Mouse (Mus musculus): ENCODE measurements around the gene Ulbp1.

DNA sequence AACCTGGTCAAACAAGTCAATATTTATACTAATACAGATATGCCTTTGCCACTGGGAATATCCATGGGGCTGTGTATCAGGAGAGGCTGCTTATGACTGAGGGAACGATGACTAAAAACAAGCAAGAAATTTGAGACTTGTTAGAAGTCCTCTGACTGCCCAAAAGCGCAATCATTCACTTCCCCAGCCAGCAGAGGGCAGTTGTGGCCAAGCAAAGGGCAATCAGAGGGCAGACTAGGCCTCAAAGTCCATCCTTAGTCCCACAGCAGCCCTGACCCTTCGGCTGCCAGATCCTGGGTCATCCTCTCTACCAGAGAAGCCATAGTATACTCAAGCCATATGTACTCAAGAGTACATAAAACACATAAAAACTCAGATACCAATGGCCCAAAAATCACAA lies 11.4 kb downstream of the Ulbp1 start:
- TF ChIP-seq MXI1 (IDR thresholded peaks at IDR 0.05; ENCODE audit: low read depth, low read length), result no peak
- no peak for TF ChIP-seq JUND (IDR thresholded peaks at IDR 0.05; ENCODE audit: low read depth, low read length)
- TF ChIP-seq GATA1 (IDR thresholded peaks at IDR 0.05; ENCODE audit: low read depth, low read length), result no peak
- TF ChIP-seq ELF1 (IDR thresholded peaks at IDR 0.05; ENCODE audit: low read depth, low read length), result no peak
- TF ChIP-seq TBP (IDR thresholded peaks at IDR 0.05; ENCODE audit: low read depth, low read length), result no peak
- peak in 2 of 3 experiments; percentile 47 to 64; a peak in 4 of 6 replicates for TF ChIP-seq CTCF (IDR thresholded peaks at IDR 0.05 in 2 of 3, conservative IDR thresholded peaks at IDR 0.05 in 1 of 3; ENCODE audit: control insufficient read depth in 1 of 3, insufficient read depth in 1 of 3, low read depth in 2 of 3, low read length in 3 of 3, poor library complexity in 1 of 3, severe bottlenecking in 1 of 3)
- no peak for TF ChIP-seq POLR2A (IDR thresholded peaks at IDR 0.05; ENCODE audit: control insufficient read depth in 1 of 2, insufficient read depth in 1 of 2, low read depth in 1 of 2, low read length in 2 of 2, poor library complexity in 1 of 2)
- no peak for TF ChIP-seq MEF2A (IDR thresholded peaks at IDR 0.05; ENCODE audit: extremely low read depth, insufficient replicate concordance, low read depth, low read length, poor library complexity, severe bottlenecking)
- no peak for TF ChIP-seq ETS1 (IDR thresholded peaks at IDR 0.05; ENCODE audit: low read depth, low read length)
- no peak for TF ChIP-seq EP300 (IDR thresholded peaks at IDR 0.05; ENCODE audit: low read depth in 1 of 2, low read length in 2 of 2)
- TF ChIP-seq TAL1 (IDR thresholded peaks at IDR 0.05; ENCODE audit: low read length), result no peak
- no peak for TF ChIP-seq MAX (IDR thresholded peaks at IDR 0.05; ENCODE audit: low read length)
- no peak for TF ChIP-seq POLR2AphosphoS2 (IDR thresholded peaks at IDR 0.05; ENCODE audit: low read length)
- TF ChIP-seq BHLHE40 (IDR thresholded peaks at IDR 0.05; ENCODE audit: borderline replicate concordance, low read depth, low read length), result no peak
